Mouse (Mus musculus): ENCODE results near the gene Gpr156. TPM values are rescaled to one million over a fixed set of nuclear protein-coding genes. Genes with fewer than 3 reads are reported as not detected.

Gene Gpr156
- total and polyA plus RNA-seq, 3 experiments, result 0.08 to 0.09 TPM; not detected in 1

DNA sequence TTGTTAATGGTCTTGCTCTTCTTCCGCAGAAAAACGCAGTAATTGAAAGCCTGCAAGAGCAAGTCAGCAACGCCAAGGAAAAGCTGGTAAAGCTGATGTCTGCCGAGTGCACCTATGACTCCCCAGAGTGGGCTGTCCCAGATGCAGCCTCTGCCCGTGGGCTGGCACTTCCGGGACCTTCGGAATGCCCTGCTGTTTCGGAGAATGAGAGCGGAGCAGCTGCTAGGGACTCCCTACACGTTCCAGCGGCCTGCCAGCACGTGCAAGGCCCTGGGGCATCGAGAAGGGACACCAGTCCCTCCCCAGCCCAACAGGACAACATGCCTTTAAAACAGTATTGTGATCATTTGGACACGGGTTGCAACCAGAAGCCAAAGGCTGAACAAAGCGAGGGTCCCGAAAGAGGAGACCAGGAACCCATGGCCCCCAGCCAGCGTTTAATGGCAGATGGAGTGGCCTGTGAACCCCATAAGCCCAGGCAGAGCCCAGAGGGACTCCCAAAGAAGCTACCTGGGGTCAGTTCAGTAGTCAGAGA is 88.3 kb downstream of the Gpr156 start:
- Histone ChIP-seq H3K27ac (ENCODE audit: insufficient read depth, low read depth) (no peak overlapping the region), H3K36me3 (replicated peaks in 1 of 2; ENCODE audit: control insufficient read depth in 1 of 2, insufficient read depth in 1 of 2, low read length in 1 of 2) (no peaks in the 10 kb centered on the region), H3K4me3 (replicated peaks in 1 of 3; ENCODE audit: low read depth in 2 of 3, low read length in 2 of 3, poor library complexity in 1 of 3) (no peak overlapping the region), H3K4me1 (ENCODE audit: control insufficient read depth in 1 of 2, insufficient read depth in 2 of 2) (peaks cover 3 to 28% of the 10 kb centered on the region in 2 experiments), H3K27me3 (replicated peaks) (no peaks in the 10 kb centered on the region), H3K9me3 (replicated peaks; ENCODE audit: low read length) (no peaks in the 10 kb centered on the region), H3K4me2 (ENCODE audit: insufficient read depth, low read depth, poor library complexity, severe bottlenecking) (no peak overlapping the region), H3K9ac (ENCODE audit: insufficient read depth, low read depth) (no peak overlapping the region), H3K79me2 (replicated peaks; ENCODE audit: control insufficient read depth, extremely low read depth, insufficient read depth, poor library complexity, severe bottlenecking) (no peaks in the 10 kb centered on the region)
- DNase-seq (ENCODE audit: extremely low read depth), result no peak
- dilution Hi-C loops (cut with MboI; ENCODE audit: extremely low pct_ligation_motif_present, extremely low pct_unique_long_range_greater_than_20kb, low sequenced_read_pairs), result no loop called here
- TF ChIP-seq MEF2A (IDR thresholded peaks at IDR 0.05; ENCODE audit: borderline replicate concordance, low read depth, low read length) (no peak), CHD2 (IDR thresholded peaks at IDR 0.05; ENCODE audit: low read length) (no peak), NELFE (IDR thresholded peaks at IDR 0.05; ENCODE audit: low read depth, low read length) (no peak), MAX (IDR thresholded peaks at IDR 0.05; ENCODE audit: low read length) (no peak), GABPA (IDR thresholded peaks at IDR 0.05; ENCODE audit: insufficient replicate concordance, low read depth, low read length) (no peak), ZMIZ1 (IDR thresholded peaks at IDR 0.05; ENCODE audit: low read depth, low read length) (no peak), TBP (conservative IDR thresholded peaks at IDR 0.05; ENCODE audit: low read depth, low read length) (no peak), PAX5 (IDR thresholded peaks at IDR 0.05; ENCODE audit: low read length) (no peak), KAT2A (IDR thresholded peaks at IDR 0.05; ENCODE audit: insufficient replicate concordance, low read length) (no peak), MXI1 (IDR thresholded peaks at IDR 0.05; ENCODE audit: low read depth, low read length) (no peak), E2F4 (IDR thresholded peaks at IDR 0.05; ENCODE audit: insufficient replicate concordance, low read depth, low read length) (no peak), ZNF384 (IDR thresholded peaks at IDR 0.05; ENCODE audit: low read depth, low read length) (no peak), RCOR1 (conservative IDR thresholded peaks at IDR 0.05; ENCODE audit: low read depth, low read length) (no peak), ELF1 (IDR thresholded peaks at IDR 0.05; ENCODE audit: low read depth, low read length) (no peak), ZKSCAN1 (IDR thresholded peaks at IDR 0.05; ENCODE audit: borderline replicate concordance, low read depth, low read length) (no peak), ZC3H11A (IDR thresholded peaks at IDR 0.05; ENCODE audit: low read depth, low read length) (no peak), ETS1 (conservative IDR thresholded peaks at IDR 0.05; ENCODE audit: low read depth, low read length) (no peak), POLR2AphosphoS2 (IDR thresholded peaks at IDR 0.05; ENCODE audit: low read depth, low read length) (no peak), TCF12 (IDR thresholded peaks at IDR 0.05; ENCODE audit: low read depth, low read length) (no peak), HCFC1 (IDR thresholded peaks at IDR 0.05; ENCODE audit: low read depth, low read length) (no peak)
- in situ Hi-C loops (cut with MboI; ENCODE audit: low pct_ligation_motif_present, low pct_unique_long_range_greater_than_20kb, low sequenced_read_pairs), result loop anchor here (25.0 kb wide), 1 partner anchor 508 kb away; the partner anchor contains the start of gene Timmdc1

DNA sequence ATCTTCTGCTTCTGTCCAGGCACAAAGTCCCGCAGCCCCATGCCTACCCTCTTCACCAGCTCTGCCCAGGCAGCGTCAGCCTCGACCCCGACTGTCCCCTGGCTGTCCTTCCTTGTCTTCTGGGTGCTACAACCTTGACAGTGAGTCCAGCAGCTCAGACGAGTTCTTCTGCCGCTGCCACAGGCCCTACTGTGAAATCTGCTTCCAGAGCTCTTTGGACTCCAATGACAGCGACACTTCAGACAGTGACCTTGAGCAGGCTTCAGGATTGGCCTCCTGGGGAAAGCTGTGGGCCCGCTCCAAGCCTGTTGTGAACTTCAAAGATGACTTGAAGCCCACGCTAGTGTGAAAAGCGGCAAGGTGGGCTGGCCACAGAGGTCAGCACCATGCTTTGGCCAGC is 89.2 kb downstream of the Gpr156 start:
- H3K9me3 ChIP-seq (replicated peaks; ENCODE audit: low read length), result no peaks in the 10 kb centered on the region
- H3K27ac ChIP-seq (ENCODE audit: insufficient read depth, low read depth), result no peak overlapping the region
- H3K4me1 ChIP-seq (ENCODE audit: control insufficient read depth in 1 of 2, insufficient read depth in 2 of 2), result peaks cover 3 to 28% of the 10 kb centered on the region in 2 experiments
- no peak overlapping the region for H3K4me3 ChIP-seq (replicated peaks in 1 of 3; ENCODE audit: low read depth in 2 of 3, low read length in 2 of 3, poor library complexity in 1 of 3)
- no peaks in the 10 kb centered on the region for H3K27me3 ChIP-seq (replicated peaks)
- dilution Hi-C loops (cut with MboI; ENCODE audit: extremely low pct_ligation_motif_present, extremely low pct_unique_long_range_greater_than_20kb, low sequenced_read_pairs), result no loop called here
- in situ Hi-C loops (cut with MboI; ENCODE audit: low pct_ligation_motif_present, low pct_unique_long_range_greater_than_20kb, low sequenced_read_pairs), result loop anchor here (25.0 kb wide), 1 partner anchor 507 kb away; the partner anchor contains the start of gene Timmdc1
- H3K36me3 ChIP-seq (replicated peaks in 1 of 2; ENCODE audit: control insufficient read depth in 1 of 2, insufficient read depth in 1 of 2, low read length in 1 of 2), result no peaks in the 10 kb centered on the region
- H3K4me2 ChIP-seq (ENCODE audit: insufficient read depth, low read depth, poor library complexity, severe bottlenecking), result no peak overlapping the region
- H3K79me2 ChIP-seq (replicated peaks; ENCODE audit: control insufficient read depth, extremely low read depth, insufficient read depth, poor library complexity, severe bottlenecking), result no peaks in the 10 kb centered on the region
- H3K9ac ChIP-seq (ENCODE audit: insufficient read depth, low read depth), result no peak overlapping the region
- TF ChIP-seq CTCF (conservative IDR thresholded peaks at IDR 0.05 in 1 of 2, IDR thresholded peaks at IDR 0.05 in 1 of 2; ENCODE audit: low read depth in 2 of 2, low read length in 2 of 2), result no peak
- TF ChIP-seq MEF2A (IDR thresholded peaks at IDR 0.05; ENCODE audit: borderline replicate concordance, low read depth, low read length), result no peak
- TF ChIP-seq KAT2A (IDR thresholded peaks at IDR 0.05; ENCODE audit: insufficient replicate concordance, low read length), result no peak
- no peak for TF ChIP-seq ELF1 (IDR thresholded peaks at IDR 0.05; ENCODE audit: low read depth, low read length)
- no peak for TF ChIP-seq MXI1 (IDR thresholded peaks at IDR 0.05; ENCODE audit: low read depth, low read length)
- TF ChIP-seq NRF1 (IDR thresholded peaks at IDR 0.05; ENCODE audit: low read depth, low read length), result no peak
- no peak for TF ChIP-seq TCF12 (IDR thresholded peaks at IDR 0.05; ENCODE audit: low read depth, low read length)
- no peak for TF ChIP-seq EP300 (IDR thresholded peaks at IDR 0.05; ENCODE audit: low read length)
- no peak for TF ChIP-seq UBTF (IDR thresholded peaks at IDR 0.05; ENCODE audit: low read depth, low read length)
- TF ChIP-seq TBP (conservative IDR thresholded peaks at IDR 0.05; ENCODE audit: low read depth, low read length), result no peak
- no peak for TF ChIP-seq ZNF384 (IDR thresholded peaks at IDR 0.05; ENCODE audit: low read depth, low read length)
- no peak for TF ChIP-seq NELFE (IDR thresholded peaks at IDR 0.05; ENCODE audit: low read depth, low read length)
- TF ChIP-seq MAZ (IDR thresholded peaks at IDR 0.05; ENCODE audit: low read depth, low read length), result no peak
- TF ChIP-seq E2F4 (IDR thresholded peaks at IDR 0.05; ENCODE audit: insufficient replicate concordance, low read depth, low read length), result no peak
- no peak for TF ChIP-seq RCOR1 (conservative IDR thresholded peaks at IDR 0.05; ENCODE audit: low read depth, low read length)
- no peak for TF ChIP-seq ZKSCAN1 (IDR thresholded peaks at IDR 0.05; ENCODE audit: borderline replicate concordance, low read depth, low read length)
- TF ChIP-seq MYC (IDR thresholded peaks at IDR 0.05; ENCODE audit: low read depth, low read length), result no peak
- TF ChIP-seq MAFK (IDR thresholded peaks at IDR 0.05; ENCODE audit: insufficient replicate concordance, low read length), result no peak
- TF ChIP-seq GABPA (IDR thresholded peaks at IDR 0.05; ENCODE audit: insufficient replicate concordance, low read depth, low read length), result no peak
- no peak for DNase-seq (ENCODE audit: extremely low read depth)

All from CH12.LX (cell line).